Comparison of ENCODE assay signal across 19 mouse cellular contexts in the genomic region with DNA sequence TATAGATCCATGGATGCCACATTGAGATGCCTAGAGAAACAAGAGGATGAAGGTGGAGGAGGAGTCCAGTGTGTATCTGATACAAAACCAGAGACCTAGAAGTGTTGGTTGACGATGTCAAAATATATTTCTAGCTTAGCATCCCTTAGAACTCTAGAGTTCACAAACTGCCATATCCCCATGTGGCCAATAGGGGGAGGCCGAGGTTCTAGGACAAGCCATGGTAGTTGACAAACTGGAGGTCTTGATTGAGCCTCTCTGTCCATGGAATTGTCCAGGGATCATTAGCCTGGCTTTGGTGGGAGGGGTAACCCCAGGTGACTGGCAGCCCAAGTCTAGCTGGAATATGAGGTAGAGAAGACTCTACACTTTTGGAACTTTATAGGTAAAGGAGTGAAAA. TPM values are rescaled to one million over a fixed set of nuclear protein-coding genes. Genes with fewer than 3 reads are reported as not detected.
DNase-seq lines count a peak whose midpoint lies in the region; ATAC-seq and TF ChIP-seq lines count a peak whose summit lies in the region.
"Had no signal": no experiment of that assay in that cellular context is flagged by ENCODE, and none has a peak within 500 bp of the region (broad histone marks: within the 10 kb centered on the region; RNA-seq: fewer than 3 reads in every experiment).

No protein-coding gene starts in this region.

- in situ Hi-C loops in ES-E14 (cut with MboI; ENCODE audit: low sequenced_read_pairs in 2 of 2, unreplicated experiment in 2 of 2), result no loop called here

- no peak for ATAC-seq in intestine, postnatal 0 days
- no peak for ATAC-seq in intestine, embryonic 16.5 days
- ATAC-seq in inflammation-experienced regulatory T-cells, adult 6 months, result no peak
- ATAC-seq: midbrain, embryonic 15.5 days had no signal

- WGBS in intestine, postnatal 0 days, result 73% methylated on average over 2 of the region's 2 CpGs
- WGBS in intestine, embryonic 16.5 days, result 79% methylated on average over 2 of the region's 2 CpGs
- 66% methylated on average over 2 of the region's 2 CpGs for WGBS in small intestine, adult 2 months

- peak; percentile 41 for TF ChIP-seq CTCF in intestine, postnatal 0 days (IDR thresholded peaks at IDR 0.05; ENCODE audit: low read depth)
- TF ChIP-seq CTCF in small intestine, adult 2 months (IDR thresholded peaks at IDR 0.05; ENCODE audit: extremely low read depth, insufficient read length, insufficient replicate concordance, low read depth, low read length), result 0 out of 2 replicates have a peak, but pooled peaks have one; percentile 6

- no peak for TF ChIP-seq POLR2A in small intestine, adult 2 months (IDR thresholded peaks at IDR 0.05; ENCODE audit: low read depth, low read length)

- no peaks in the 10 kb centered on the region for H3K36me3 ChIP-seq in intestine, postnatal 0 days (ENCODE audit: control insufficient read depth, insufficient read depth)
- no peaks in the 10 kb centered on the region for H3K36me3 ChIP-seq in intestine, embryonic 16.5 days (ENCODE audit: control insufficient read depth, insufficient read depth, low read length)
- no peaks in the 10 kb centered on the region for H3K36me3 ChIP-seq in ES-E14 (ENCODE audit: control insufficient read depth, insufficient read depth, low read length, poor library complexity, severe bottlenecking)
- H3K36me3 ChIP-seq in small intestine, adult 2 months (ENCODE audit: control insufficient read depth, insufficient read depth, low read length), result no peaks in the 10 kb centered on the region
- H3K36me3 ChIP-seq: embryonic facial prominence, embryonic 10.5 days; liver, embryonic 15.5 days; midbrain, embryonic 15.5 days; neural tube, embryonic 12.5 days had no signal

- H3K4me2 ChIP-seq in intestine, postnatal 0 days (replicated peaks; ENCODE audit: low read depth), result no peak overlapping the region
- no peak overlapping the region for H3K4me2 ChIP-seq in intestine, embryonic 16.5 days (ENCODE audit: low read depth, low read length)
- H3K4me2 ChIP-seq: liver, embryonic 15.5 days; midbrain, embryonic 15.5 days; neural tube, embryonic 12.5 days had no signal

- H3K9ac ChIP-seq in intestine, postnatal 0 days (ENCODE audit: low read depth, low read length), result no peak overlapping the region
- H3K9ac ChIP-seq in intestine, embryonic 16.5 days (ENCODE audit: low read depth, low read length), result no peak overlapping the region
- H3K9ac ChIP-seq in ES-E14 (ENCODE audit: insufficient read depth, low read depth, low read length, poor library complexity, severe bottlenecking), result no peak overlapping the region
- H3K9ac ChIP-seq: liver, embryonic 15.5 days; midbrain, embryonic 15.5 days; neural tube, embryonic 12.5 days had no signal

- no peak overlapping the region for H3K27ac ChIP-seq in intestine, postnatal 0 days (ENCODE audit: low read depth, low read length)
- H3K27ac ChIP-seq in intestine, embryonic 16.5 days (ENCODE audit: low read length), result no peak overlapping the region
- no peak overlapping the region for H3K27ac ChIP-seq in ES-E14 (ENCODE audit: insufficient read depth, low read depth, low read length, poor library complexity, severe bottlenecking)
- H3K27ac ChIP-seq in small intestine, adult 2 months (ENCODE audit: insufficient read depth, low read depth, low read length), result no peak overlapping the region
- H3K27ac ChIP-seq: embryonic facial prominence, embryonic 10.5 days; liver, embryonic 15.5 days; midbrain, embryonic 15.5 days; neural tube, embryonic 12.5 days had no signal

- no peaks in the 10 kb centered on the region for H3K4me1 ChIP-seq in intestine, postnatal 0 days (replicated peaks; ENCODE audit: control insufficient read depth, insufficient read depth, low read length)
- H3K4me1 ChIP-seq in intestine, embryonic 16.5 days (ENCODE audit: control insufficient read depth, insufficient read depth, low read length), result no peaks in the 10 kb centered on the region
- H3K4me1 ChIP-seq in ES-E14 (ENCODE audit: control insufficient read depth in 2 of 2, insufficient read depth in 2 of 2, low read length in 2 of 2, poor library complexity in 1 of 2), result no peaks in the 10 kb centered on the region
- H3K4me1 ChIP-seq in small intestine, adult 2 months (ENCODE audit: control insufficient read depth, insufficient read depth, insufficient read length, low read length), result no peaks in the 10 kb centered on the region
- H3K4me1 ChIP-seq: embryonic facial prominence, embryonic 10.5 days; liver, embryonic 15.5 days; midbrain, embryonic 15.5 days; neural tube, embryonic 12.5 days had no signal

- DNase-seq in thymus, postnatal 14 days, result peak; percentile 8
- DNase-seq in thymus, postnatal 10 days (ENCODE audit: low spot score in 2 of 2), result no peak
- peak; percentile 19 for DNase-seq in ES-E14 (ENCODE audit: low read depth, low spot score)
- DNase-seq in gastrocnemius, postnatal 10 days, result no peak
- DNase-seq: cerebellum, adult 9-11 months; kidney, postnatal 14 days; left cerebral cortex, postnatal 4 days had no signal

- no peak overlapping the region for H3K4me3 ChIP-seq in intestine, postnatal 0 days (ENCODE audit: low read depth, low read length)
- H3K4me3 ChIP-seq in intestine, embryonic 16.5 days (ENCODE audit: low read length), result no peak overlapping the region
- no peak overlapping the region for H3K4me3 ChIP-seq in ES-E14 (ENCODE audit: insufficient read depth in 1 of 2, low read depth in 1 of 2, low read length in 2 of 2, poor library complexity in 1 of 2, severe bottlenecking in 1 of 2)
- H3K4me3 ChIP-seq in small intestine, adult 2 months (ENCODE audit: low read depth, low read length), result no peak overlapping the region
- H3K4me3 ChIP-seq: embryonic facial prominence, embryonic 10.5 days; liver, embryonic 15.5 days; midbrain, embryonic 15.5 days; neural tube, embryonic 12.5 days had no signal

- H3K9me3 ChIP-seq in intestine, postnatal 0 days (ENCODE audit: control insufficient read depth), result no peaks in the 10 kb centered on the region
- no peaks in the 10 kb centered on the region for H3K9me3 ChIP-seq in intestine, embryonic 16.5 days (ENCODE audit: control insufficient read depth, low read length)
- H3K9me3 ChIP-seq in ES-E14 (ENCODE audit: control insufficient read depth, insufficient read depth, low read depth, low read length), result no peaks in the 10 kb centered on the region
- H3K9me3 ChIP-seq: embryonic facial prominence, embryonic 10.5 days; liver, embryonic 15.5 days; midbrain, embryonic 15.5 days; neural tube, embryonic 12.5 days had no signal

- no peaks in the 10 kb centered on the region for H3K27me3 ChIP-seq in intestine, postnatal 0 days (replicated peaks; ENCODE audit: control insufficient read depth, insufficient read depth, low read length)
- H3K27me3 ChIP-seq in intestine, embryonic 16.5 days (replicated peaks; ENCODE audit: control insufficient read depth, insufficient read depth, low read length), result no peaks in the 10 kb centered on the region
- H3K27me3 ChIP-seq in small intestine, adult 2 months (ENCODE audit: control insufficient read depth, insufficient read depth, low read length), result no peaks in the 10 kb centered on the region
- H3K27me3 ChIP-seq: liver, embryonic 15.5 days; midbrain, embryonic 15.5 days; neural tube, embryonic 12.5 days had no signal

TF ChIP-seq in ES-E14, 5 proteins besides CTCF, POLR2A, EP300 and RAD21:
- TF ChIP-seq HCFC1 (IDR thresholded peaks at IDR 0.05; ENCODE audit: borderline replicate concordance, insufficient read depth, low read length) (no peak), MAFK (IDR thresholded peaks at IDR 0.05; ENCODE audit: insufficient read depth, low read depth, low read length) (no peak), ZC3H11A (IDR thresholded peaks at IDR 0.05; ENCODE audit: borderline replicate concordance, low read depth, low read length) (no peak), CHD2 (IDR thresholded peaks at IDR 0.05; ENCODE audit: low read depth, low read length) (no peak), ZNF384 (IDR thresholded peaks at IDR 0.05; ENCODE audit: low read depth, low read length) (no peak)
TF ChIP-seq in ES-E14: peak in this region for 0.

RNA-seq across cellular contexts. Expression of a gene that starts 4.0 kb away (rescaled TPM):
- polyA plus RNA-seq in intestine, postnatal 0 days (2015; fragmentation: Nextera tagmentation; extraction: Ambion mirVana), result not detected in 2 replicates
- not detected in 2 replicates for polyA plus RNA-seq in intestine, embryonic 16.5 days (2015; fragmentation: Nextera tagmentation; extraction: Ambion mirVana)
- not detected in 2 replicates for total RNA-seq in ES-E14 (2012; rRNA removed)
- polyA plus RNA-seq in small intestine, adult 2 months (2012; rRNA removed), result not detected in 2 replicates
- polyA plus RNA-seq in inflammation-experienced regulatory T-cells, adult 6 months (2017; shearing (Covaris generic)), result not detected
- total RNA-seq in gastrocnemius, postnatal 10 days (2021), result not detected
- total RNA-seq: layer of hippocampus, postnatal 10 days; left cerebral cortex, postnatal 4 days had no signal
- polyA plus RNA-seq: embryonic facial prominence, embryonic 10.5 days; gonadal fat pad, adult 2 months; heart, embryonic 16.5 days; liver, embryonic 15.5 days; midbrain, embryonic 15.5 days; neural tube, embryonic 12.5 days; stomach, embryonic 14.5 days had no signal

RNA-seq across cellular contexts. Expression of a gene that starts 19.1 kb away (rescaled TPM):
- polyA plus RNA-seq in intestine, postnatal 0 days (2015; fragmentation: Nextera tagmentation; extraction: Ambion mirVana), result not detected in 2 replicates
- polyA plus RNA-seq in intestine, embryonic 16.5 days (2015; fragmentation: Nextera tagmentation; extraction: Ambion mirVana), result not detected in 2 replicates
- total RNA-seq in ES-E14 (2012; rRNA removed), result 0.22 TPM in 1 of 2 replicates, not detected in the other
- not detected in 2 replicates for polyA plus RNA-seq in small intestine, adult 2 months (2012; rRNA removed)
- not detected for polyA plus RNA-seq in inflammation-experienced regulatory T-cells, adult 6 months (2017; shearing (Covaris generic))
- total RNA-seq in gastrocnemius, postnatal 10 days (2021), result not detected
- total RNA-seq: layer of hippocampus, postnatal 10 days; left cerebral cortex, postnatal 4 days had no signal
- polyA plus RNA-seq: embryonic facial prominence, embryonic 10.5 days; gonadal fat pad, adult 2 months; heart, embryonic 16.5 days; liver, embryonic 15.5 days; midbrain, embryonic 15.5 days; neural tube, embryonic 12.5 days; stomach, embryonic 14.5 days had no signal

RNA-seq across cellular contexts. Expression of a gene that starts 22.9 kb away (rescaled TPM):
- not detected in 2 replicates for polyA plus RNA-seq in intestine, postnatal 0 days (2015; fragmentation: Nextera tagmentation; extraction: Ambion mirVana)
- not detected in 2 replicates for polyA plus RNA-seq in intestine, embryonic 16.5 days (2015; fragmentation: Nextera tagmentation; extraction: Ambion mirVana)
- 0.32 and 0.89 TPM in 2 replicates for total RNA-seq in ES-E14 (2012; rRNA removed)
- not detected in 2 replicates for polyA plus RNA-seq in small intestine, adult 2 months (2012; rRNA removed)
- polyA plus RNA-seq in inflammation-experienced regulatory T-cells, adult 6 months (2017; shearing (Covaris generic)), result not detected
- total RNA-seq in gastrocnemius, postnatal 10 days (2021), result not detected
- total RNA-seq: layer of hippocampus, postnatal 10 days; left cerebral cortex, postnatal 4 days had no signal
- polyA plus RNA-seq: embryonic facial prominence, embryonic 10.5 days; gonadal fat pad, adult 2 months; heart, embryonic 16.5 days; liver, embryonic 15.5 days; midbrain, embryonic 15.5 days; neural tube, embryonic 12.5 days; stomach, embryonic 14.5 days had no signal

RNA-seq across cellular contexts. Expression of a gene that starts 34.9 kb away (rescaled TPM):
- polyA plus RNA-seq in intestine, postnatal 0 days (2015; fragmentation: Nextera tagmentation; extraction: Ambion mirVana), result not detected in 2 replicates
- polyA plus RNA-seq in intestine, embryonic 16.5 days (2015; fragmentation: Nextera tagmentation; extraction: Ambion mirVana), result not detected in 2 replicates
- 0.98 and 1.2 TPM in 2 replicates for total RNA-seq in ES-E14 (2012; rRNA removed)
- not detected in 2 replicates for polyA plus RNA-seq in small intestine, adult 2 months (2012; rRNA removed)
- polyA plus RNA-seq in inflammation-experienced regulatory T-cells, adult 6 months (2017; shearing (Covaris generic)), result not detected
- not detected for total RNA-seq in gastrocnemius, postnatal 10 days (2021)
- total RNA-seq: layer of hippocampus, postnatal 10 days; left cerebral cortex, postnatal 4 days had no signal
- polyA plus RNA-seq: embryonic facial prominence, embryonic 10.5 days; gonadal fat pad, adult 2 months; heart, embryonic 16.5 days; liver, embryonic 15.5 days; midbrain, embryonic 15.5 days; neural tube, embryonic 12.5 days; stomach, embryonic 14.5 days had no signal

RNA-seq across cellular contexts. Expression of a gene that starts 53.0 kb away (rescaled TPM):
- polyA plus RNA-seq in intestine, postnatal 0 days (2015; fragmentation: Nextera tagmentation; extraction: Ambion mirVana), result not detected in 2 replicates
- polyA plus RNA-seq in intestine, embryonic 16.5 days (2015; fragmentation: Nextera tagmentation; extraction: Ambion mirVana), result 0.20 and 0.76 TPM in 2 replicates
- total RNA-seq in ES-E14 (2012; rRNA removed), result not detected in 2 replicates
- 0.25 TPM in 1 of 2 replicates, not detected in the other for polyA plus RNA-seq in small intestine, adult 2 months (2012; rRNA removed)
- polyA plus RNA-seq in inflammation-experienced regulatory T-cells, adult 6 months (2017; shearing (Covaris generic)), result not detected
- under 1 TPM in 1 of 2 experiments, not detected in 1; 0.97 TPM for total RNA-seq in gastrocnemius, postnatal 10 days (2021)
- total RNA-seq: layer of hippocampus, postnatal 10 days had no signal
- polyA plus RNA-seq: embryonic facial prominence, embryonic 10.5 days; midbrain, embryonic 15.5 days; neural tube, embryonic 12.5 days had no signal

Comparison
In these comparisons a context has a peak if more than half of its experiments do, and no peak if none do; other contexts are left out.
1. DNase-seq: peak in thymus, postnatal 14 days (single experiment) and ES-E14 (single experiment); none in thymus, postnatal 10 days (0 of 2) and gastrocnemius, postnatal 10 days (single experiment).